Mouse (Mus musculus): ENCODE results near the gene Hist1h2bq. TPM values are rescaled to one million over a fixed set of nuclear protein-coding genes. Genes with fewer than 3 reads are reported as not detected.
A peak's percentile ranks its signal among the peaks of the same experiment; 100 is the strongest.
"Not testable (repeated sequence)": the region's sequence is repeated elsewhere in the genome, so short reads cannot be mapped to it uniquely, and the experiment has no call there.

Gene Hist1h2bq
- polyA plus RNA-seq, 1 experiment from 2014 or later: 25.6 TPM

GRCm38 (mm10) chr13:21831418-21832394 lies 21.7 kb upstream of the Hist1h2bq start, which contains the start of gene Hist1h4n:
TSS of gene Hist1h4n (minus strand) at chr13:21832196.
- not testable (repeated sequence) for H3K9me3 ChIP-seq (ENCODE audit: low read length); H3K4me1 ChIP-seq (ENCODE audit: insufficient read depth, low read length); H3K27ac ChIP-seq (ENCODE audit: low read length); H3K9ac ChIP-seq (replicated peaks; ENCODE audit: low read length); H3K27me3 ChIP-seq (ENCODE audit: insufficient read depth, low read length); H3K36me3 ChIP-seq (ENCODE audit: insufficient read depth, low read length)
- 0% methylated on average over 19 of the region's 58 CpGs for WGBS
- ATAC-seq (ENCODE audit: low FRiP score, low TSS enrichment): peak; percentile 90
- H3K4me2 ChIP-seq (replicated peaks; ENCODE audit: low read depth, low read length): peak within 1 kb of the TSS; percentile 27; the same call in 1 of the 2 replicates
- 0 out of 2 replicates have a peak within 1 kb of the TSS, but pooled peaks have one; percentile 16 for H3K4me3 ChIP-seq (ENCODE audit: low read length)

- H3K27me3 ChIP-seq (ENCODE audit: insufficient read depth, low read length): no peaks in the 10 kb centered on the region
- 0 out of 2 replicates have a peak overlapping the region, but pooled peaks have one; percentile 8 for H3K27ac ChIP-seq (ENCODE audit: low read length)
- H3K4me2 ChIP-seq (replicated peaks; ENCODE audit: low read depth, low read length): no peak overlapping the region
- H3K4me1 ChIP-seq (ENCODE audit: insufficient read depth, low read length): no peaks in the 10 kb centered on the region
- H3K9me3 ChIP-seq (ENCODE audit: low read length): no peaks in the 10 kb centered on the region
- no peak for ATAC-seq (ENCODE audit: low FRiP score, low TSS enrichment)
- WGBS: 91% methylated on average over 10 of the region's 10 CpGs
- H3K9ac ChIP-seq (replicated peaks; ENCODE audit: low read length): no peak overlapping the region
- no peaks in the 10 kb centered on the region for H3K36me3 ChIP-seq (ENCODE audit: insufficient read depth, low read length)
- H3K4me3 ChIP-seq (ENCODE audit: low read length): no peak overlapping the region
These were observed 20.3 kb upstream of the Hist1h2bq start for GRCm38 (mm10) chr13:21830344-21830743.

- Histone ChIP-seq H3K4me1 (ENCODE audit: insufficient read depth, low read length) (no peaks in the 10 kb centered on the region), H3K27me3 (ENCODE audit: insufficient read depth, low read length) (no peaks in the 10 kb centered on the region), H3K4me2 (replicated peaks; ENCODE audit: low read depth, low read length) (no peak overlapping the region), H3K9ac (replicated peaks; ENCODE audit: low read length) (no peak overlapping the region), H3K9me3 (ENCODE audit: low read length) (no peaks in the 10 kb centered on the region), H3K36me3 (ENCODE audit: insufficient read depth, low read length) (no peaks in the 10 kb centered on the region), H3K4me3 (ENCODE audit: low read length) (no peak overlapping the region), H3K27ac (ENCODE audit: low read length) (no peak overlapping the region)
- 85% methylated on average over 3 of the region's 3 CpGs for WGBS
- ATAC-seq (ENCODE audit: low FRiP score, low TSS enrichment): no peak
These were observed 18.5 kb upstream of the Hist1h2bq start for GRCm38 (mm10) chr13:21828511-21828910.

- not testable (repeated sequence) for ATAC-seq (ENCODE audit: low FRiP score, low TSS enrichment); H3K27ac ChIP-seq (ENCODE audit: low read length); H3K4me2 ChIP-seq (replicated peaks; ENCODE audit: low read depth, low read length); H3K9ac ChIP-seq (replicated peaks; ENCODE audit: low read length); H3K9me3 ChIP-seq (ENCODE audit: low read length); H3K4me1 ChIP-seq (ENCODE audit: insufficient read depth, low read length); H3K27me3 ChIP-seq (ENCODE audit: insufficient read depth, low read length); H3K4me3 ChIP-seq (ENCODE audit: low read length); H3K36me3 ChIP-seq (ENCODE audit: insufficient read depth, low read length)
- 73% methylated on average over 6 of the region's 16 CpGs for WGBS
These were observed 10.3 kb upstream of the Hist1h2bq start for GRCm38 (mm10) chr13:21820082-21820890.

- not testable (repeated sequence) for H3K9ac ChIP-seq (replicated peaks; ENCODE audit: low read length); H3K4me1 ChIP-seq (ENCODE audit: insufficient read depth, low read length); H3K9me3 ChIP-seq (ENCODE audit: low read length); H3K27me3 ChIP-seq (ENCODE audit: insufficient read depth, low read length); H3K27ac ChIP-seq (ENCODE audit: low read length); H3K36me3 ChIP-seq (ENCODE audit: insufficient read depth, low read length)
- H3K4me2 ChIP-seq (replicated peaks; ENCODE audit: low read depth, low read length): peak overlapping the region; percentile 42
- peak overlapping the region; percentile 20; the same call in 1 of the 2 replicates for H3K4me3 ChIP-seq (ENCODE audit: low read length)
- peak; percentile 52; the same call in 1 of the 2 replicates for ATAC-seq (ENCODE audit: low FRiP score, low TSS enrichment)
- 0% methylated on average over 12 of the region's 14 CpGs for WGBS
These were observed 2.1 kb upstream of the Hist1h2bq start for GRCm38 (mm10) chr13:21812092-21812491.

GRCm38 (mm10) chr13:21811539-21811938 lies 1.5 kb upstream of the Hist1h2bq start, which contains the start of gene Hist1h4m:
TSS of gene Hist1h4m (plus strand) at chr13:21811746.
- H3K27me3 ChIP-seq (ENCODE audit: insufficient read depth, low read length); H3K9ac ChIP-seq (replicated peaks; ENCODE audit: low read length); H3K27ac ChIP-seq (ENCODE audit: low read length); H3K4me1 ChIP-seq (ENCODE audit: insufficient read depth, low read length); H3K9me3 ChIP-seq (ENCODE audit: low read length); H3K36me3 ChIP-seq (ENCODE audit: insufficient read depth, low read length): not testable (repeated sequence)
- WGBS: no CpG with 5 or more reads among the region's 24 CpGs
- ATAC-seq (ENCODE audit: low FRiP score, low TSS enrichment): peak; percentile 63; the same call in 1 of the 2 replicates
- Histone ChIP-seq H3K4me3 (ENCODE audit: low read length) (peak within 1 kb of the TSS; percentile 20; the same call in 1 of the 2 replicates), H3K4me2 (replicated peaks; ENCODE audit: low read depth, low read length) (peak within 1 kb of the TSS; percentile 42)

- H3K4me2 ChIP-seq (replicated peaks; ENCODE audit: low read depth, low read length); H3K27ac ChIP-seq (ENCODE audit: low read length); H3K4me1 ChIP-seq (ENCODE audit: insufficient read depth, low read length); H3K9me3 ChIP-seq (ENCODE audit: low read length); H3K9ac ChIP-seq (replicated peaks; ENCODE audit: low read length); H3K4me3 ChIP-seq (ENCODE audit: low read length); H3K36me3 ChIP-seq (ENCODE audit: insufficient read depth, low read length); H3K27me3 ChIP-seq (ENCODE audit: insufficient read depth, low read length): not testable (repeated sequence)
- peak; percentile 50; the same call in 1 of the 2 replicates for ATAC-seq (ENCODE audit: low FRiP score, low TSS enrichment)
- no CpG with 5 or more reads among the region's 8 CpGs for WGBS
These were observed 1.1 kb upstream of the Hist1h2bq start for GRCm38 (mm10) chr13:21811074-21811473.

GRCm38 (mm10) chr13:21803058-21803457 lies 6.9 kb downstream of the Hist1h2bq start:
- WGBS: no CpG with 5 or more reads among the region's 4 CpGs
- not testable (repeated sequence) for H3K4me2 ChIP-seq (replicated peaks; ENCODE audit: low read depth, low read length); H3K27me3 ChIP-seq (ENCODE audit: insufficient read depth, low read length); H3K27ac ChIP-seq (ENCODE audit: low read length); H3K4me1 ChIP-seq (ENCODE audit: insufficient read depth, low read length); H3K36me3 ChIP-seq (ENCODE audit: insufficient read depth, low read length); H3K4me3 ChIP-seq (ENCODE audit: low read length); H3K9me3 ChIP-seq (ENCODE audit: low read length); H3K9ac ChIP-seq (replicated peaks; ENCODE audit: low read length)
- ATAC-seq (ENCODE audit: low FRiP score, low TSS enrichment): peak; percentile 79

GRCm38 (mm10) chr13:21797163-21797562 lies 12.8 kb downstream of the Hist1h2bq start:
- H3K4me1 ChIP-seq (ENCODE audit: insufficient read depth, low read length); H3K27me3 ChIP-seq (ENCODE audit: insufficient read depth, low read length); H3K4me2 ChIP-seq (replicated peaks; ENCODE audit: low read depth, low read length); H3K9me3 ChIP-seq (ENCODE audit: low read length); H3K27ac ChIP-seq (ENCODE audit: low read length); H3K4me3 ChIP-seq (ENCODE audit: low read length); H3K36me3 ChIP-seq (ENCODE audit: insufficient read depth, low read length); H3K9ac ChIP-seq (replicated peaks; ENCODE audit: low read length); ATAC-seq (ENCODE audit: low FRiP score, low TSS enrichment): not testable (repeated sequence)
